Mouse (Mus musculus) 3T3-L1 (cell line): ENCODE data around the gene Dlx6.

Source experiments
- DNase-seq: peaks from one replicate; pipeline ENCODE4 v3.0.0-alpha.2; 2015; ENCODE audit warnings: low read depth, low spot score

The Dlx6 gene

DNA sequence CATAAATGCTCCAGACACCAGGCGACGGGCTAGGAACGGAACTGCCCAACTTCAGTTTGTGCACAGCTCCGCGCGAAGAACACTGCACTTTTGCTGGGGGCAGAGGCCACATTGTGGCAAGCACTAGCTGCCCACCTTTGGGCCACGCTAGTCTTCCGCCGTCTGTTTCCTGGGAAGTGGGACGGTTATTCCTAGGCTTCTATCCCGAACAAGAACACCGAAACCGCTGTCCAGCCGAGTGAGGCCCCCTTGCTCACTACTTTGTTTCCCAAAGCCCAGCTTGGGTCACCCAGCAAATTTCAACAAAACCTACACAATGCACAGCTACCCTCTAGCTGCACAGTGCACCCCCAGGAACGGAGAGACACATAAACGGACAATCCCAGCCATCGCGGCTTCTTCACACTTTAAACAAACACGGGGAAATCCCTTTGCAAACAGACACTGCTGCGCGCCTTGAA is 3.2 kb upstream of the Dlx6 start:
- no peak for DNase-seq

DNA sequence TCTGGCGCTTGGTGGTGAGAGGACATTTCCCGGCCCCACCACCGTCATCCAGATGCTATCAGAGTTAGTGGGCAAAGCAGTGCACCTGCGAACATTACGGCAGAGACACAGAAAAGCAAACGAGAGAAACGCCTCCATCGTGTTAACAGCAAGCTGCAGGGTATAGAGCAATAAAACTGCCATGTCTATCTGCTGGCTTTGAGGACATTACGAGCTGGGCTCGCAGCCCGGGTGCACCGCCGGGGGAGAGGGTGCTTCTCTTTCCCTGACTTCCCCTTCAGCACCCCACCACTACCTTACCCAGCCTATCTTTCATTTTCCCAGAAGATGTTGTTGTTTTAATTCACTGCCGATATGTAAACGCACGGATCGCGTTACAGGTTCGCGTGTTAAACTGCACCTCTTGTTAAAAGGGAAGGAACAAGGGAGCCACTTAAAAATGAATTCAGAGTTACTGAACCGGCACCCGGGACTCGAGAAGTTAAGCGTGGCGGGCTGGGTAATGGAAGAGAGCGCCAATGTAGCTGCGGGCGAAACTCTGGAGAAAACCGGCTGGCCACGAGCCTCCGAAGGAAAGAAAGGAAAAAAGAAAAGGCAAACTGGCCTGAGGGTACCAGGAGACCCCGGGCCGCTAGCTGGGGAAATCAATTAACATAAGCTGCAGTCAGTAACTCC is 2.6 kb upstream of the Dlx6 start:
- no peak for DNase-seq

DNA sequence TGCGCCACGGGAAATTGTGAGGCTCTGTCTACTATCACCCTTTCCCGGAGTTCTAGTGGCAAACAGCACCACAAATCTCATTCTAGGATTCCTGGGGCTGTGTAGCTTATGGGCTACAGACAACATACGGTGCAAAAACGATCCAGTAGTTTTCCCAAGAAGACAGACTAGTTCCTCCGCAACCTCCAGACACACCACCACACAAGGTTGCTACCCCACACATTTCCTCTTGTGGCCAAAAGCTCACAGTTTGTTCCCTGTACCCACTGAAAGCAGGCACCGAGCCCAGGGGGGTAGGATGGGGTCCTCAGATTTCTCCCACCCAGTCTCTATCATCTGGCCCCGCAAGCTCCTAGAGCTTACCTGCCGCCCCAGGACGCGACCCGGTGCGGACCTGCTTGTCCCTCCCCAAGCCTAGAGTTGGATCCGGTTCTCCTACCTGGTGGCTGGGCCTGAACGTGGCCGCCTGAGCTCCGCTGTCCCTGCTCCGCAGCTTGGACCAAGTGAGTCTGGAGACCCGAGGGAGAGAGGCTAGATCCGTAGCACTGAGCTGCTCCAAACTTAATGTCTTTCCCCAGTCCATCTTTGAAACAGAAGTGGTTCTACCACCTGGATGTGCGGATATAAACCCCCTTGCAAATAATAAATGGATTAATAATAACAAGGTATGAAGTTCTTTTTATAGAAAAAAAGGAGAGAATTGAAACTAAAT is 1.9 kb upstream of the Dlx6 start:
- DNase-seq = no peak

DNA sequence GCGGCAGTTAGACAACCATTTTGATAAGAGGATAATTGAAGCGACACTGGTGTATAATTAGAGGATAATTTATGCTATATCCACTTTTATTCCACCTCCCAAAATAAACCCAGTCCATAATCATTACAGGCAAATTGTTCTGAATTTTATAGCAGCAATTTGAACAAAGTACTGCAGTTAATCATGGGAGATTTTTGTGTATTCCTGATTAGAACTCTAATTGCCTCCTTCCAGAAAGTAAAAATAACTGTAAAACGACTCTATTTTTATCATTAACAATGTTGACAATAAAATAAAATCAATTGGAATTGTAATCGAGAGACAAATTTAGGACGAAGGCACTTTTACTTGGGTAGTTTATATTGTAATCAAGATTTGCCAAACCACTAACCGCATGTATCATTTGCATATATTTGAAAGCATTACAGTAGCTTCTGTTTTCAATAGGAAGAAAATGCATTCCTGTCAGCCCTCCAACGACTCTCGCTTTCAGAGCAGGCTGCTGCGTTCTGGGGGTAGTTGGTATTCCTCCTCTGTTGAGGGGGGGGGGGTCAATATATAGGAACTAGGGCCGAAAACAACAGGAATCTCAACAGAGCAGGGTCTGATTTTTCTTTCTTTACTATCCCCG is 1.2 kb upstream of the Dlx6 start:
- no peak for DNase-seq

DNA sequence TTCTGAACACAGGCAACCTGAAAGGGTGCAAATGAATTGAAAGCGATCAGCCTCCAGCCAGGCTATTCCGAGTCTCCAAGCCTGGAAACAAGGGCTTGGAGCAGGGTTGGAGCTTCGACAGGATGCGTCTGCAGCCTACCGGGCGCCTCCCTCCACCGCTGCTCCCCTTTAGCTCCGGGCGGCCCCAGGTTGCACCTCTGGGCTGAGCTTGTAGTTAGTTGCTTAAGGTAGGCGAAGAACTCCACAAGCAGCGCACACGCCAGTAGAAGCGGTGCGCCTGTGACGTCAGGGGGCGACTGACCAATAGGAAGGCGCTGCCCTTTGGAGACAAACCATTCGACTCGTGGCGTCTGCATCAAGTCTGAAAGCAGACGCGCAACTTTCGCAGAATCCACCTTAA is 523 bp upstream of the Dlx6 start:
- no peak for DNase-seq

DNA sequence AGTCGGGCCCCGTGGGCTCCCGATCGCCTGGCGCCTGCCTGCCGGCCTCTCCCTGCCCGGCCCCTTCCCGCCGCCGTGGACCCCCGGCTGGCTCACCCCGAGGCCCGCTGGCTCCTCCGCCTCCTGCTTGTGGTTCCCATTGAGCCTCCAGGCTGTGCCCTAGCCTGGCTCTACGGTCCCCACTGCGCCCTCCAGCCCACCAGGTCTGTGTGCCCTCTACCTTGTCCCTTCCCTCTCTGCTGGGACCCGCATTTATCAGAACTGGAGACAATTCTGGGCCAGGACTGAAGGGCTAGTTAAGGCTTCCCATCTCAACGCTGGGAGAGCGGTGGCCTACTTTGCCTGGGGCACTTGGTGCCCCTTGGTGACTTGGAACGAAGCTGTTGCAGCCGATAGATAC is 821 bp downstream of the Dlx6 start:
- no peak for DNase-seq

DNA sequence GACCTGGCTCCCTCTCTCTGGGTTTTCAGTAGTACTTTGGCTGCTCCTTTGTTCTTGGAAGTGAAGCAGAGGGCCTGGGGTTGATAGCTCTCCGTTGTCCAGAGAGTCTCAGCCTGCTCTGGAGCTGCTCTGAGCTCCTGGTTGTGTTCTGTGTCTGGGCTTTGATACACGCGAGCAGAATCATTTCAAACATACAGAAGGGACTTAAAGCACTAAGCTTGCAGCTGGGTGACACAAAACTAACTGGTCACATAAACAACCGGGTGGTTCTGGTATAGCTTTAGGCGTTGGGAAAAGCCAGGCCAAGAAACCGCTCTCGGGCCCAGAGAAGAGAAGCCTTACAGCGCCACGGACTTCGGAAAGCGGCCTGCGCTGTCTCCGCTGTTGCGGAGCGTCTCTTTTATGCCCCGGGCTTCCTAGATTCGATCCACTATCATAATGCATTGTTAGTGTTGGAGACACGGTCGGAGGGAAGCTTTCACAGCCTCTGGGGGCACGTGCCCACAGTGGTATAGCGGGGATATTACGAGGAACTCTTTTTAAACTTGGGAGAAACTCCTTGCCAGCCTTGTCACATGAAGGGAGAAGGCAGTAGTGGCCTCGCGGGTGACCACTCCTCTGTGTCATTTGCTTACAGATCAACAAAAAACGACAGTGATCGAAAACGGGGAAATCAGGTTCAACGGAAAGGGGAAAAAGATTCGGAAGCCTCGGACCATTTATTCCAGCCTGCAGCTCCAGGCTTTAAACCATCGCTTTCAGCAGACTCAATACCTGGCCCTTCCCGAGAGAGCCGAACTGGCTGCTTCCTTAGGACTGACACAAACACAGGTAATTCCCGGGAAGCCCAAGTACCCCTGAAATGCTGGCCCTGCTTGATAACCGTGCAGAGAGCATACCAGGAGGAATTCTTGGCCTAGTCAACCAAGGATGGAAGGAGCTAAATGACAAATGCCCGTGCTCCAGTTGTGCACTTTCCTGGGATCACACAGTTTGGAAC is 1.6 kb downstream of the Dlx6 start:
- DNase-seq = no peak

DNA sequence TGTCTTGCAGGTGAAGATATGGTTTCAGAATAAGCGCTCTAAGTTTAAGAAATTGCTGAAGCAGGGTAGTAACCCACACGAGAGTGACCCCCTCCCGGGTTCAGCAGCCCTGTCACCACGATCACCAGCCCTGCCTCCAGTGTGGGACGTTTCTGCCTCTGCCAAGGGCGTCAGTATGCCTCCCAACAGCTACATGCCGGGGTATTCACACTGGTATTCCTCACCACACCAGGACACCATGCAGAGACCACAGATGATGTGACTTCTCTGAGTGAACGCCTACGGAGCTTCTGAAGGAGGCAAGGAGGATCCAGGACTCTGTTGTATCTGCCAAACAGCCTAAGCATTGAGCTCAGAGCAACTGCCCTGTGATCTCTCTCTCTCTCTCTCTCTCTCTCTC is 3.9 kb downstream of the Dlx6 start:
- DNase-seq = no peak

DNA sequence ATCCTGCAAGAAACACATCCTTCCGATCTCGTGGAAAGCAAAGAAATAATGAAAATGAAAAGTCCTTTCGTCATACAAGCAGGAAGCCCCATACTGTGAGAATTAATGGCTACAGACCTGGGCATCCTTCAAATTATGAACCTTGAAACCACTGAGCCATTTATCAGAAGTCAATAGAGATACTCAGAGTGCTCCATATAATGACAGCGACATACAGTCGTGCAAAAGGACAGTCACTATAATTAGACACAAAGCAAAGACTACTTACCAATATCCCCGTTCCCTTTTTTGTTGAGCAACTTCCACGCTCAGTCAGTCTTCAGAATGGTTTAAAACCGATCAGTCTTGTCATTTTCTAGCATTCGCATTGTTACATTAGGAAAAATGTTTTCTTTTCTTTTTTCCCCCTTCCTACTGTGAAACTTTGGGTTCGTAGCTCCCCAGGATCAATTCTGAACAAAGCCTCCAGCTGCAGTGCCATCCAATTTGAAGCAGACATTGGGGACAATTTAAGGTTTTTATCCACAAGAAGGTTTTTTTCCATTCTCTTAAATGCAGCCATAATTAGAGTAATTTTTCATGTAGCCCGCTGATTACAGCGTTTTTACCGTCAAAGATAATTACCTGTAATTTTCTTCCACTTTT is 6.0 kb downstream of the Dlx6 start:
- DNase-seq = no peak

DNA sequence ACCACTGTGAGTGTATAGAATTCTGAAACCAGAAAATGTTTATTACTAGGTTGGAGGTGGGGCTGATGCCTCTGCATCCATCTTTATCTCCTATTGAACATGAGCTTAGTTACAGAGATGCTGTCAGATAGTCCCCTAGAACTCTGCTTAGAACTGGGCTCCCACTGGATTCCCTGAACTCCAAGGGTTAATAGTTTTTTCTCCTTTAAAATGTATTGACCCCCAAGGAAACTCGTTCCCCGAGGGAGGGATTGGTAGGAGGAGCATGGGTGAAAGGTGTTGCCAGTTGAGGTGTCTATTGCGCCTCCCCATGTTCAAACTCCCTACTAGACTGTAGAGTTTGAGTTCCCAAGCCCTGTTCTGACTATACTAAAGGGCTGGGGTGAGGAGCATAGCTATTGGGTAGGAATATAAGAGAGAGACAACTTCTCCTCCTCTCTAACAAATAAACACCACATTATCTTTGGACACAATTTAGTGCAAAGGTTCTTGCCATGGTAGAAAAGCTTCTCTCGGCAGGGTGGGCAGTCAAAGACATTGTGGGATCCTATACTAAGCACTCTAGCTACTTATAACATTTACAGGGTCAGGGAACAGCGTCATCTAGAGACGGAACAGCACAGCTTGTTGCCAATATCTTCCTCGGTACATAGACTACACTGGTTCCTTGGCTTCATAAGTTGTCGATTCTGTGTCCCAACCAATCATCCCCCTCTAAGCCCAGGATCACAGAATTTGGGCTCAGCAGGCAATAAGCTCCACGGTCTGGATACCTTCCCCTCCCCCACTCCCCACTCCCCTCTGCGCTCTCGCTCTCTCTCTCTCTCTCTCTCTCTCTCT is 7.0 kb downstream of the Dlx6 start:
- DNase-seq = no peak

DNA sequence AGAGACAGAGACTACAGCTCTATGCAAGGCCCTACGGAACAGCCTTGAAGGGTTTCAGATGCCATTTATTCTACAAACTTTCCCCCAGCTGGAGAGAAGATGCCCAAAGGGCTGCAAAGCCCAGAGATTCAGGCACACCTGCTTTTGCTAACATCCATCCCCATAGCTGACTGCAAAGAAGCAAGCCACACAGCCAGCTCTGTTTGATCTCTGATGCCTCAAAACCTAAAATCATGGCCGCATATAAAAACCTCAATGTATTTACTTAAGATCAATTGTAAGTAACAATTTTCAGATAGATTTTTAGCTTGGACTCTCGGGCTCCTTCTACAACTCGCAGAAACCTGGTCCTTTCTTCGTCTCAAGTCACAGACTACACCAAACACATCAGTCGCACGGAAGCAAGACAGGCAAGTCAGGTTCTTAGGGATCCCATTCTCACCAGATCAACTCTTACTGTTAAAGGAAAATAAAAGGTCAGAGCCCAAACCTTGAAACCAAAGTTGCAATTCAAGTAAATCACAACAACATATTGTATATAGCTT is 7.8 kb downstream of the Dlx6 start:
- no peak for DNase-seq

DNA sequence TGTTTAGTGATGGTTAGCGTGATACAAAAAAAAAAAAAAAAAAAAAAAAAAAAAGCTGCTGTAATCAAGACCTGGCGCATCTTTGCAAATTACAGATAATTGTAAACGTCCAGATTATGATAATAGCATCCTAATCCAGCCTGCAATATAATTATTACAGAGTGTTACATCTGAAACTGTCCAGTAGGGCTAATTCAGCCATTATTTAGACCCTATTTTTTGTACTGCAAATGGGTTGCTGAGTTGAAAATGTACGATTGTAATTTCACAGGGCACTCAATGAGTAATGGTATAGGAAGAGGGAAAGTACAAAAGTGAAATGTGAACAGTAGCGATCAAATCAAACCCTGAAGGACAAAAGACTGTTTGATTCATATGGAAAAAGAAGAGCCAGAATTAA is 8.6 kb downstream of the Dlx6 start:
- DNase-seq = no peak

DNA sequence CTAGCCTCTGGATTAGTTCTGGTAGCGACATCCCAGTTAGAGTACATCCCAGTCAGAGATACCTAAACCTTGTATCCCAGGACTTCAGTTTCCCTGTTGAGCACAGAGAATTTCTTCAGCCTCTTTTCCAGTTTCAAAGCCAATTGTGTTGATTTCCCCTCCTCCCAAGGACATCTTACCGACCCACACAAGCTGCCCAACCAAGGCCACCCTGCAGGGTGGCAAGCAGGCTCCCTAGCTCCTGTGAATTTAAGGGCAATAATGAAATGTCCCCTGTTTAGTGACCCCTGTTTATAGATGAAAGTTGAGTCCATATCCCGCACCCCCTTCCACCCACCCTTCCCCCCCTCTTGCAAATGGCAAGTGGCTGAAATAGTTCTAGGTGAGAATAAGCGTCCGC is 9.7 kb downstream of the Dlx6 start:
- DNase-seq = no peak

DNA sequence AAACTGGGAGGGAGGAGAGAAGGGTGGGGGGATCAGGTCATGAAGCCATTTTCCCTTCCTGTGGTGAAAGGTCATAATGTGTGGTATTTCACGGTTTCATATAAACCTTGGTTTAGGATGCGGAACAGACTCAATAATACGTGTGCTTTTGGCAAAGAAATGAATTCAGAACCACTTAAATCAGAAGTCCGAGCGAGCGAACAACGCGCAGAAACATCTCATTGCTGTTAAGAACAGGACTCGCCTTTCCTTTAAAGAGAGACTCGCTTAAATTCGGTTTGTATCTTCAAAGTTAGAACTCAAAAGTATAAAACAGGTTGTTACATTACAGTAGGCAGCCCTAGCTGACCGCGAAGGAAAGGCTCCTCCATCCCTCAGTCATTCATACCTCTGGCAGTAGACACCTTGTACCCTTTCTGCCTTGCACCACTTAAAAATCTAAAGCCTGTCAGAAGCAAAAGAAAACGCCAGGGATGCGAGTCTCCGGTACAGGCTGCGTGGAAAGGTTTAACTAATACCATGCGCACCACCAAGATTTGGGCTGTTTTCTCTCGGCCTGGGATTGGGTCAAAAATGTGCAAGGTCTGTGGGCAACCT is 10.4 kb downstream of the Dlx6 start:
- no peak for DNase-seq

DNA sequence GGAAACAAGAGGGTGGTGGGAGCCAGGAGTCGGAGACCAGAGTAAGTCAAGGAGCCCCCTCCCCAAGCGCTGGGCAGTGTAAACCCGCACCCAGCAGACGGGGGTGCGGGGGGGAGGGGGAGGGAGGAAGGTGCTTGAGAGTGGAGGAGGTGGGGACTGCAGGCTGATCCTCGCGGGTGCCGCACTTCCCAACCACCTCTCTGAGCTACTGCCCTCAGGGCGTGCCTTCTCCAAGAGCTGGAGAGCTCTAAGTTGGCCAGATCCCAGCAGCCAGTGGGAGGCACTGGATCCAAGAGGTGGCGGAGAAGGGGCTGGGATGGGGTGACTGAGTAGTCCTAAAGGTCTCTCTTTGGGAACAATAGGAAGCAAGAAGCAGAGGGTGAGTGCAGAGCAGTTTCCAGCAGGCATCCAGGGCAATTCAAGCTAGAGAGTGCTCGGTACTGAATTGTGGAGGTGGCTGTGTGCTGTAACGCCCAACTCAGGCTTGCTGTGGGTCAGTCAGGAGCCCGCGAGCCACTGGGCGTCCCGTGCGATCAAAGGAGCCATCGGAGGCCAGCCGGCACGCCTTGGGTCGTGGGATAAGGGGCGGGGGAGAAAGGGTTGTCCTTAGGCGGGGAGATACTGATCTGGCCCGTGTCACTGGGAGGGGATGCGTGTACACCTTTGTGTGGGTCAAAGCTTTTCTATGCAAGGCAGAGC is 11.1 kb downstream of the Dlx6 start:
- DNase-seq = no peak

DNA sequence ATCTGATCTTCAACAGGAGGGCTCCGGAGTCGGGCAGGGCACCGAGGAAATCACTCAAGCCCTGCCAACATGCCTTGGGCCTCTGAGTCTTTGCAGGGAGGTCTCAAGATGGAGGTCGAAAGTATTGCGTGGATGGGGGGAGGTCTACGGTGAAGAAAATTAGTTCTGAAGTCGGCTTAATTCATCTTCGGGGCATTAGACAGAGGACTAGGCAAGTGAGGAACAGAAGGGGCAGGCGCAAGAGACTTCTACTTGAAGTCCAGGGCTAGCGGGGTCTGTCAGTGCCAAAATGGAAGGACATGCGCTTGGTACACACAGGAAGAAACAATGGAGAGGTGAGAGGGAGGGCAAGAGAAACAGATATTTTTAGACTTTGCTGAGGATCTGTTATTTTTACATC is 12.0 kb downstream of the Dlx6 start:
- DNase-seq = no peak

DNA sequence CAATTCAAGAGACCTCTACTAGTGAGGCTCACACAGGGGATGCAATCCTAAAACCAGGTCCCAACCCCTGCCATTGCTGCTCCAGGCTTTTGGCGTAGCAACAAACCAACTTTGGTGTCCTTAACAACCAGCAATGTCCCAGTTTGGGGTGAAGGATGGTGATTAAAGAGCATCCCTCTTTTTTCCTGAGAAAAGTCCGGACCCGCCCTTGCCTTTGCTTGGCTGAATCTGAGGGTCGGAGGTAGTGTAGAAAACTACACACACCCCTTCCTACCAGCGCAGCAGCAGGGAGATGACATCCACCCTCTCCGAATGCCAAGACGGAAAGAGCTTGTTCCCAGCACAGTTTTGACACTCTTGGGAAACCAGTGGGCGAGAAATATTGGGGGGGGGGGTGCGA is 12.5 kb downstream of the Dlx6 start:
- no peak for DNase-seq

DNA sequence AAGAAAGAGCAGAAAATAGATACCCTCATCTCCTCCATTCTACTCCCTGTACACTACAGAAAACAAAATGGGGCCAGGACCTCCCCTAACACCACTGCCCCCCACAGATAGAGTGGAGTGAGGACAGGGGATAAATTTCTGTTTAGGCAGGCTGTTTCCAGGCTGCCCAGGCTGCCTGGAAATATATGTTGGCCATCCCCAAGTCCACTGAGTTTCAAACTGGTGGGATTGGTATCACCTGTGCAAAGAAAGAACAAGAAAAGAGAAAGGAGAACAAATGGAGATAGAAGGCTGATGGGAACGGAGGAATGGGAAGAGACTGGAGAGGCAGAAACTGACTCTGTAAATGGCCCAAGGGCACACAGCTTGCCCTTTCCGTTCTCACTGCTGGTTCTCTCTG is 13.1 kb downstream of the Dlx6 start:
- no peak for DNase-seq

DNA sequence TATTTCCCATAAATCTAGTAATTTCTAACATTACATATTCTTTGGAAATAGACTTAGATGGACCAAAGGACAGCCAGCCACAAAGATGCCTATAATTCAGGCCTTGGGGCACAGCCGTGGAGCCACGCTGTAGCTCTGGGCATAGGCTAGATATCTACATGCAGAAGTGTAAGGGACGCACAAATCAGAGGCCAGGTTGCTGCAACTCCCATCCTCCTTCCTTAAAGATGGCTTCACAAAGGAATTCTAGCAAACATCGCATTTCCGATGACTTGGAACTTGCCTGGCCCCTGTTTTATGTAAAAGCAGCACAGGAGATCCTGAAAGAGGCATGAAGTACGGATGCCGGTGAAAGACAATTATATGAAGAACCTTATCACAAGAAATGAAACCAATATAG is 13.6 kb downstream of the Dlx6 start:
- DNase-seq = no peak
